Mouse (Mus musculus) adrenal gland, adult (tissue): ENCODE measurements around the gene Nlrp4b.
"Not testable (repeated sequence)": the region's sequence is repeated elsewhere in the genome, so short reads cannot be mapped to it uniquely, and the experiment has no call there.

ENCODE experiments used
- DNase-seq, 2 experiments: peaks; one replicate each; pipeline ENCODE4 v3.0.0; 2022 to 2023; ENCODE audit warnings: low spot score in 1 of 2; ENCODE audit not compliant: inconsistent age in 2 of 2

Nlrp4b gene

DNA sequence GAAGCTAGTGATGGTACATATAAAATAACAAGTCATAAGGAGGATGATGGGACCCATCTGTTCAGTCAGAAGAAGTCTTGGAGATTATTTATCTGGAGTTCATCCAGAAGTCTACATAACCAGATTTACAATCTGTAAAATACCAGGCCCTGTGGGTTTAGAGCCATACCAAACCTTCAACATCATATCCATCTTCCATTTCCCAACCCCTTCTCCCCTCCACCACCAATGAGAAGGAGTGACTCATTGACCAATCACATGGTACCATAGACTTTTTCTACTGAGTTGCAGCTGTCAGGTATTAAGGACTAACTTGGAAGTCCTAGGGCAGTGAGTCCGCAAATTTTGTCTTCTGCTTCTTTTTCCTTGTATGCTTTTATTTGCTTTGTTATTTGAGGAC is at the start of gene Nlrp4b:
TSS of gene Nlrp4b (plus strand) at position 301 of the 400 bp plus-strand sequence.
- DNase-seq = no peak

DNA sequence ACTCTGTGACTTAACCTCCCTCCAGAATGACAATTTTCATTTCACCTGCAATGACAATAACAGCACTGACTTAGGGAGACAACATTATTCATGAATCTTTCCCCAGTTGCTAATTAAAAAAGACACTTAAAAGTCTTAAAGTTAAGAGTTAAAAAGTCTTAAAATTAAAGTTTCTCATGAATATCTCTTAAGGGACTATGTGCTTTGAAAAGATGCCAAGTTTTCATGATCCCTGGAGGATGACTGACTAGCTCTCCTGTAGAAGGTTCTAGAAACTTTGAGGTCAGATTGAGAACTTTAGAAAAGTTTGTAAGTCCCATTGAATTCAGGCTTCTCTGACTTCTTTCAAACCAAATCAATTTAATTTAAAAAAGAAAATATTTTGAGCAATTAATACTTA is 66.7 kb downstream of the Nlrp4b start, which contains the start of gene Vmn1r71:
TSS of gene Vmn1r71 (minus strand) at position 101 of the 400 bp plus-strand sequence.
- no peak for DNase-seq

DNA sequence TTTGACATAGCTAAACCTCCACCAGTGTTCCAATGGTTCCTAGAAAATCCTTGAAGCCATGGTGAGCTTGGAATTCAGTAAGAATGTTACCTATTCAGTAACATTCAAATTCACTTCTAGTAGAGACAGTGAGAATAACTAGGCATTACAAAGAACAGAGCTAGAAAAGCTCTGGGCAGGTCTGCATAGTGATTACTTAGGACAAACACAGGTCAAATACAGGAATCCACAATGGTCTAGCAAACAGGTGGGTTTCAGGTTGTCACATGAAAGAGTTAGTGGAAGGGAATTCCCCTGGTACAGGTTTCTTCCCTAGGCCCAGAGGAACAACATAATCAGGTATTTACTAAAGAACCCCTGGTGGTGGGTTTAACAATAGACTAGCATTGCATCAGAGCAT is 70.0 kb downstream of the Nlrp4b start:
- not testable (repeated sequence) for DNase-seq
